In genomic region chr4:102624937-102625336, GRCm38 (mm10) we compare ENCODE assay signal across 13 mouse cellular contexts.
DNase-seq lines count a peak whose midpoint lies in the region; ATAC-seq and TF ChIP-seq lines count a peak whose summit lies in the region.
"Had no signal": no experiment of that assay in that cellular context is flagged by ENCODE, and none has a peak within 500 bp of the region (broad histone marks: within the 10 kb centered on the region; RNA-seq: fewer than 3 reads in every experiment).

No protein-coding gene starts in this region.

- 84% methylated on average over 8 of the region's 8 CpGs for WGBS in embryonic facial prominence, embryonic 10.5 days
- 83% methylated on average over 8 of the region's 8 CpGs for WGBS in midbrain, embryonic 16.5 days
- WGBS in midbrain, embryonic 15.5 days, result 84% methylated on average over 8 of the region's 8 CpGs

- no peaks in the 10 kb centered on the region for H3K36me3 ChIP-seq in CH12.LX (replicated peaks in 1 of 2; ENCODE audit: control insufficient read depth in 1 of 2, insufficient read depth in 1 of 2, low read length in 1 of 2)
- no peaks in the 10 kb centered on the region for H3K36me3 ChIP-seq in embryonic facial prominence, embryonic 10.5 days (replicated peaks)
- no peaks in the 10 kb centered on the region for H3K36me3 ChIP-seq in midbrain, embryonic 16.5 days (ENCODE audit: control insufficient read depth, insufficient read depth, low read length)
- no peaks in the 10 kb centered on the region for H3K36me3 ChIP-seq in midbrain, embryonic 15.5 days (replicated peaks)
- H3K36me3 ChIP-seq: embryonic facial prominence, embryonic 12.5 days; hindbrain, embryonic 15.5 days had no signal

- no peaks in the 10 kb centered on the region for H3K79me2 ChIP-seq in CH12.LX (replicated peaks; ENCODE audit: control insufficient read depth, extremely low read depth, insufficient read depth, poor library complexity, severe bottlenecking)

- no peak for TF ChIP-seq CTCF in CH12.LX (conservative IDR thresholded peaks at IDR 0.05 in 1 of 2, IDR thresholded peaks at IDR 0.05 in 1 of 2; ENCODE audit: low read depth in 2 of 2, low read length in 2 of 2)

- DNase-seq in heart, adult 9 months (ENCODE audit: low spot score in 2 of 2), result peak; percentile 13 to 38
- no peak for DNase-seq in heart, adult 8-10 months (ENCODE audit: low spot score)
- DNase-seq in CH12.LX (ENCODE audit: extremely low read depth), result peak; percentile 54
- peak; percentile 7 for DNase-seq in embryonic facial prominence, embryonic 10.5 days (ENCODE audit: low spot score)
- no peak for DNase-seq in frontal cortex, adult 2 months (ENCODE audit: extremely low spot score in 1 of 2, low spot score in 1 of 2)
- DNase-seq: cerebellum, adult 9-10 months; lung, embryonic 14.5 days; right cerebral cortex, postnatal 4 days had no signal

- H3K4me3 ChIP-seq in CH12.LX (replicated peaks in 1 of 3; ENCODE audit: low read depth in 2 of 3, low read length in 2 of 3, poor library complexity in 1 of 3), result no peak overlapping the region
- H3K4me3 ChIP-seq in embryonic facial prominence, embryonic 10.5 days, result no peak overlapping the region
- no peak overlapping the region for H3K4me3 ChIP-seq in midbrain, embryonic 16.5 days (ENCODE audit: low read depth, low read length)
- no peak overlapping the region for H3K4me3 ChIP-seq in midbrain, embryonic 15.5 days
- H3K4me3 ChIP-seq: embryonic facial prominence, embryonic 12.5 days; hindbrain, embryonic 15.5 days had no signal

- H3K9ac ChIP-seq in CH12.LX (ENCODE audit: insufficient read depth, low read depth), result 0 out of 2 replicates have a peak overlapping the region, but pooled peaks have one; percentile 17
- no peak overlapping the region for H3K9ac ChIP-seq in midbrain, embryonic 16.5 days (ENCODE audit: low read depth, low read length)
- no peak overlapping the region for H3K9ac ChIP-seq in midbrain, embryonic 15.5 days
- H3K9ac ChIP-seq: embryonic facial prominence, embryonic 12.5 days; hindbrain, embryonic 15.5 days; lung, embryonic 14.5 days had no signal

- no peak for TF ChIP-seq RAD21 in CH12.LX (IDR thresholded peaks at IDR 0.05; ENCODE audit: low read depth, low read length)

- H3K27me3 ChIP-seq in CH12.LX (replicated peaks), result no peaks in the 10 kb centered on the region
- no peaks in the 10 kb centered on the region for H3K27me3 ChIP-seq in embryonic facial prominence, embryonic 10.5 days (replicated peaks; ENCODE audit: low read depth, poor library complexity, severe bottlenecking)
- no peaks in the 10 kb centered on the region for H3K27me3 ChIP-seq in midbrain, embryonic 16.5 days (ENCODE audit: control insufficient read depth, insufficient read depth, low read depth, low read length)
- H3K27me3 ChIP-seq in midbrain, embryonic 15.5 days (replicated peaks), result no peaks in the 10 kb centered on the region
- H3K27me3 ChIP-seq: embryonic facial prominence, embryonic 12.5 days; hindbrain, embryonic 15.5 days had no signal

- in situ Hi-C loops in CH12.LX (cut with MboI; ENCODE audit: low pct_ligation_motif_present, low pct_unique_long_range_greater_than_20kb, low sequenced_read_pairs), result no loop called here

- dilution Hi-C loops in CH12.LX (cut with MboI; ENCODE audit: extremely low pct_ligation_motif_present, extremely low pct_unique_long_range_greater_than_20kb, low sequenced_read_pairs), result no loop called here

- 0 out of 2 replicates have a peak overlapping the region, but pooled peaks have one; percentile 8 for H3K4me2 ChIP-seq in CH12.LX (ENCODE audit: insufficient read depth, low read depth, poor library complexity, severe bottlenecking)
- no peak overlapping the region for H3K4me2 ChIP-seq in midbrain, embryonic 16.5 days (ENCODE audit: low read length)
- no peak overlapping the region for H3K4me2 ChIP-seq in midbrain, embryonic 15.5 days
- H3K4me2 ChIP-seq: embryonic facial prominence, embryonic 12.5 days; hindbrain, embryonic 15.5 days; lung, embryonic 14.5 days had no signal

- ATAC-seq in megakaryocyte-erythroid progenitor cell, adult 5-6 weeks (replicated peaks; ENCODE audit: low FRiP score, low TSS enrichment, poor library complexity, severe bottlenecking), result peak; percentile 48
- no peak for ATAC-seq in midbrain, embryonic 16.5 days
- ATAC-seq in midbrain, embryonic 15.5 days (replicated peaks), result no peak

- H3K4me1 ChIP-seq in CH12.LX (ENCODE audit: control insufficient read depth in 1 of 2, insufficient read depth in 2 of 2), result peaks cover 28 to 51% of the 10 kb centered on the region in 2 experiments
- no peaks in the 10 kb centered on the region for H3K4me1 ChIP-seq in embryonic facial prominence, embryonic 10.5 days
- 0 out of 2 replicates have a peak, but pooled peaks cover 2% of the 10 kb centered on the region for H3K4me1 ChIP-seq in midbrain, embryonic 16.5 days (ENCODE audit: control insufficient read depth, insufficient read depth, low read length)
- H3K4me1 ChIP-seq in midbrain, embryonic 15.5 days, result peaks cover 7% of the 10 kb centered on the region; the same call in 1 of the 2 replicates
- H3K4me1 ChIP-seq: embryonic facial prominence, embryonic 12.5 days; hindbrain, embryonic 15.5 days had no signal

- peak overlapping the region; percentile 69 for H3K27ac ChIP-seq in CH12.LX (ENCODE audit: insufficient read depth, low read depth)
- no peak overlapping the region for H3K27ac ChIP-seq in embryonic facial prominence, embryonic 10.5 days (replicated peaks)
- no peak overlapping the region for H3K27ac ChIP-seq in midbrain, embryonic 16.5 days (ENCODE audit: low read length)
- no peak overlapping the region for H3K27ac ChIP-seq in midbrain, embryonic 15.5 days
- H3K27ac ChIP-seq: embryonic facial prominence, embryonic 12.5 days; hindbrain, embryonic 15.5 days had no signal

- no peak for TF ChIP-seq POLR2A in CH12.LX (IDR thresholded peaks at IDR 0.05; ENCODE audit: low read depth, low read length)

- no peaks in the 10 kb centered on the region for H3K9me3 ChIP-seq in CH12.LX (replicated peaks; ENCODE audit: low read length)
- H3K9me3 ChIP-seq in embryonic facial prominence, embryonic 10.5 days, result no peaks in the 10 kb centered on the region
- H3K9me3 ChIP-seq in midbrain, embryonic 16.5 days (replicated peaks; ENCODE audit: control insufficient read depth, low read length, poor library complexity, severe bottlenecking), result no peaks in the 10 kb centered on the region
- no peaks in the 10 kb centered on the region for H3K9me3 ChIP-seq in midbrain, embryonic 15.5 days
- H3K9me3 ChIP-seq: embryonic facial prominence, embryonic 12.5 days; hindbrain, embryonic 15.5 days had no signal

- peak; percentile 59; the same call in 1 of the 2 replicates for TF ChIP-seq EP300 in CH12.LX (IDR thresholded peaks at IDR 0.05; ENCODE audit: low read length)

TF ChIP-seq in CH12.LX, 34 proteins besides CTCF, POLR2A, EP300 and RAD21 (continues in another document):
- TF ChIP-seq ZKSCAN1 (IDR thresholded peaks at IDR 0.05; ENCODE audit: borderline replicate concordance, low read depth, low read length) (no peak), ZNF384 (IDR thresholded peaks at IDR 0.05; ENCODE audit: low read depth, low read length) (no peak), RCOR1 (conservative IDR thresholded peaks at IDR 0.05; ENCODE audit: low read depth, low read length) (no peak), CHD1 (IDR thresholded peaks at IDR 0.05; ENCODE audit: low read depth, low read length) (0 out of 2 replicates have a peak, but pooled peaks have one; percentile 53), IRF4 (IDR thresholded peaks at IDR 0.05; ENCODE audit: low read depth, low read length) (peak; percentile 74), MAX (IDR thresholded peaks at IDR 0.05; ENCODE audit: low read length) (peak; percentile 67), MAZ (IDR thresholded peaks at IDR 0.05; ENCODE audit: low read depth, low read length) (0 out of 2 replicates have a peak, but pooled peaks have one; percentile 53), TBP (conservative IDR thresholded peaks at IDR 0.05; ENCODE audit: low read depth, low read length) (no peak), MEF2A (IDR thresholded peaks at IDR 0.05; ENCODE audit: borderline replicate concordance, low read depth, low read length) (0 out of 2 replicates have a peak, but pooled peaks have one; percentile 31), MAFK (IDR thresholded peaks at IDR 0.05; ENCODE audit: insufficient replicate concordance, low read length) (no peak), CHD2 (IDR thresholded peaks at IDR 0.05; ENCODE audit: low read length) (no peak), PAX5 (IDR thresholded peaks at IDR 0.05; ENCODE audit: low read length) (no peak), SMC3 (IDR thresholded peaks at IDR 0.05; ENCODE audit: low read depth, low read length) (no peak), HCFC1 (IDR thresholded peaks at IDR 0.05; ENCODE audit: low read depth, low read length) (no peak; the same call in 1 of the 2 replicates), MYC (IDR thresholded peaks at IDR 0.05; ENCODE audit: low read depth, low read length) (peak; percentile 58; the same call in 1 of the 2 replicates), JUN (IDR thresholded peaks at IDR 0.05; ENCODE audit: insufficient read depth, low read depth, low read length) (no peak), POLR2AphosphoS2 (IDR thresholded peaks at IDR 0.05; ENCODE audit: low read depth, low read length) (no peak), NELFE (IDR thresholded peaks at IDR 0.05; ENCODE audit: low read depth, low read length) (no peak), KAT2A (IDR thresholded peaks at IDR 0.05; ENCODE audit: insufficient replicate concordance, low read length) (no peak), JUND (conservative IDR thresholded peaks at IDR 0.05; ENCODE audit: low read depth, low read length) (no peak), USF2 (conservative IDR thresholded peaks at IDR 0.05; ENCODE audit: low read depth, low read length) (no peak), TCF12 (IDR thresholded peaks at IDR 0.05; ENCODE audit: low read depth, low read length) (peak; percentile 16; the same call in 1 of the 2 replicates), ELF1 (IDR thresholded peaks at IDR 0.05; ENCODE audit: low read depth, low read length) (no peak), ZMIZ1 (IDR thresholded peaks at IDR 0.05; ENCODE audit: low read depth, low read length) (no peak), MXI1 (IDR thresholded peaks at IDR 0.05; ENCODE audit: low read depth, low read length) (no peak; the same call in 1 of the 2 replicates), NRF1 (IDR thresholded peaks at IDR 0.05; ENCODE audit: low read depth, low read length) (no peak), SIN3A (IDR thresholded peaks at IDR 0.05; ENCODE audit: low read length) (no peak), E2F4 (IDR thresholded peaks at IDR 0.05; ENCODE audit: insufficient replicate concordance, low read depth, low read length) (no peak), ETS1 (conservative IDR thresholded peaks at IDR 0.05; ENCODE audit: low read depth, low read length) (0 out of 2 replicates have a peak, but pooled peaks have one; percentile 12), BHLHE40 (IDR thresholded peaks at IDR 0.05; ENCODE audit: low read depth, low read length) (peak; percentile 48), USF1 (IDR thresholded peaks at IDR 0.05; ENCODE audit: low read depth, low read length) (no peak)

Comparison
In these comparisons a context has a peak if more than half of its experiments do, and no peak if none do; other contexts are left out.
1. DNase-seq: peak in heart, adult 9 months (2 of 2), CH12.LX (single experiment) and embryonic facial prominence, embryonic 10.5 days (single experiment); none in heart, adult 8-10 months (single experiment) and frontal cortex, adult 2 months (0 of 2).